Mouse (Mus musculus) MEL-GATA-1-ER (cell line): ENCODE measurements around the gene Tmem88.

Source experiments
- DNase-seq: peaks from one replicate; pipeline ENCODE4 v3.0.0-alpha.2; 2012; ENCODE audit warnings: low read depth; ENCODE audit errors: extremely low read depth

Tmem88 gene

DNA sequence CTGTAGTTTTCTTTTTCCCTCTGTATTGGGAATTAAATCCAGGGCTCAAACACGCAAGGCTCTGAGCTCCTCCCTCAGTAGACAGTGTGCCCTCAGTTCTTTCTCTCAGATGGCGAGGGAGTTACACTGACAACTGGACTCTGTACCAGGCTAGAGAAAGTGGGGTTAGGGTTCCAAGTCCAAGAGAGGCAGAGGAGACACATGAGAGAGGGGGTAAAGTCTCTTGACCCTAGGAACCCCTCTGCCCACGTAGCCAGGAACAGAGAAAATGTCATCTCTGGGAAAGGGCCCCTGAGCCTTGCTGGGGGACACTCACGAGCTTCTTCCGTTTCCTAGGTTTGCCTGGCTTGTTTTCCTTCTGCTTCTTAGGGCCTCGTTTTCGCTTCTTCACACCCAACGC lies 33.7 kb downstream of the Tmem88 start:
- no peak for DNase-seq

DNA sequence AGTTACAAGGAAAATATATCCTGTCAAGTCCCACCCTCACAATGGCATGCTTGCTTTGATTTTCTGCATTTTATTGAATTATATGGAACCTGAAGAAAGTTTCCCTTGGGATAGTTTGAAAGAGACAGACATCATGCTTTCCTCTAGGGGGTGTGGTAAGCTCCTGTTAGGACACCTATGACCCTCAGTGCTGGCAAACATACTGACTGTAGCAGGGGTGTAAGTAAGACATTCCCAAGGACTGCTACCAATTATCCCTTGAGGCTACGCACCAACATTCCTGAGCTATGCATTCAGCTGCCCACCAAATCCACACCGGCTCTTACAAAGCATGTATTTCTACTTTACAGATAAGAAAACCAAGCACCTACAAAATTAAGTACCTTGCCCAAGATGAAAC lies 35.6 kb downstream of the Tmem88 start:
- DNase-seq = no peak

DNA sequence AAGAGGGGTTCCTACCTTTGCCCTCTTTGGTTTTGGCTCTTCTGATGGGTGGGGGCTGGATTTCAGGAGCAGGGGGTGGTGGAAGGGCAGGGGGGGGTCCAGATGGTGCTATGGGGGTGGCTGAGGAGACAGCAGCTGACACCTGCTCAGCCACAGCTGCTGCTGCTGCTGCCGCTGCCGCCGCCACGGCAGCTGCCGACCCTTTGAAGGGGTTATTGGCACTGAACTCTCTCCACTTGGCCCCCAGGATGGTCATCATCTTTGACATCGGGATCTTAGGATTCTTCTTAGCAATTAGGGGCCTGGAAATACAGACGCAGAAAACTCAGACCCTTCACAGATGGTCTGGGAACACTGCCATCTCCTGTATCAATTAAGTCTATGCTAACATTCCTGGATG lies 36.0 kb downstream of the Tmem88 start:
- no peak for DNase-seq

GRCm38 (mm10) chr11:69357690-69358089 lies 40.3 kb downstream of the Tmem88 start:
- DNase-seq = no peak

DNA sequence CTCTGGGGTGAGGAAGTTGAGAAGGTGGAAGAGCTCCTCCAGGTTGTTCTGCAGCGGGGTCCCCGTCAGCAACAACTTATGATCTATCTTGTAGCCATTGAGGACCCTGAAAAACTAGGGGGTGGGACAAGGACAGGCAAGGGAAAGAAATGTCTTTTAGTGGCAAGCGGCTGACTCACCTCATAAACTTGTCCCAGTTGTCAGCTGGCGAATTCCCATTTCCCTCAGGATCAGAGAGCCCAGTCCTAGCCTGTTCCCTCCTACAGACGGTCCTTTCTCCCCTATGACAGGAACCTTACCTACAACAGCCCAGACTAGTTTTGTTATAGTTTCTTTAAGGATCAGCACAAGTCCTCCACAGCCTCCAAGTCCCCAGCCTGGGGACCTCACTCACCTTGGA lies 41.5 kb downstream of the Tmem88 start:
- no peak for DNase-seq
